Mouse (Mus musculus) liver, postnatal 0 days (tissue): ENCODE measurements around the gene Dnpep.

Source experiments
- CTCF ChIP-seq: sonication (generic); IDR thresholded peaks from 2 replicates; pipeline ENCODE4 v1.5.1; 2016; ENCODE audit warnings: antibody characterized with exemption, low read depth
- EP300 ChIP-seq: IDR thresholded peaks from 2 replicates; pipeline ENCODE4 v1.6.1; 2016; ENCODE audit warnings: antibody characterized with exemption, low read depth, mild to moderate bottlenecking

GRCm38 (mm10) chr1:75319166-75319565 is 1.4 kb upstream of the Dnpep start:
- TF ChIP-seq CTCF, result no peak
- no peak for TF ChIP-seq EP300
